Mouse (Mus musculus) intestine, embryonic 15.5 days (tissue): Measurements from ENCODE around the gene Ndufc2. TPM values are rescaled to one million over a fixed set of nuclear protein-coding genes. Genes with fewer than 3 reads are reported as not detected.
A peak's percentile ranks its signal among the peaks of the same experiment; 100 is the strongest.

Experiments
- ATAC-seq: fragments of 200-750 bp; cut with Nextera tagmentation; 2 replicates; pipeline ENCODE4 v1.8.0; 2017; ENCODE audit warnings: moderate TSS enrichment, moderate library complexity
- H3K27ac ChIP-seq: fragments of 300-500 bp; sonication (generic); 2 replicates; pipeline ENCODE4 v1.5.1; 2015; ENCODE audit warnings: mild to moderate bottlenecking, inconsistent platforms
- H3K27me3 ChIP-seq: fragments of 300-500 bp; sonication (generic); replicated peaks from 2 replicates; pipeline ENCODE4 v1.6.1; 2015; ENCODE audit warnings: inconsistent platforms
- H3K36me3 ChIP-seq: fragments of 300-500 bp; sonication (generic); 2 replicates; pipeline ENCODE4 v1.6.1; 2015; ENCODE audit warnings: inconsistent platforms
- H3K4me1 ChIP-seq: fragments of 300-500 bp; sonication (generic); replicated peaks from 2 replicates; pipeline ENCODE4 v1.6.1; 2015; ENCODE audit warnings: inconsistent platforms
- H3K4me2 ChIP-seq: fragments of 300-500 bp; sonication (generic); replicated peaks from 2 replicates; pipeline ENCODE4 v1.6.1; 2015; ENCODE audit warnings: mild to moderate bottlenecking, inconsistent platforms
- H3K4me3 ChIP-seq: fragments of 300-500 bp; sonication (generic); replicated peaks from 2 replicates; pipeline ENCODE4 v1.5.1; 2015; ENCODE audit warnings: inconsistent platforms
- H3K9ac ChIP-seq: fragments of 300-500 bp; sonication (generic); 2 replicates; pipeline ENCODE4 v1.6.1; 2015; ENCODE audit warnings: inconsistent platforms
- H3K9me3 ChIP-seq: fragments of 300-500 bp; sonication (generic); 2 replicates; pipeline ENCODE4 v1.6.1; 2016; ENCODE audit warnings: inconsistent platforms
- WGBS: fragments of 180-500 bp; shearing (Covaris S2); methylation state at CpG from one replicate; pipeline ENCODE4 v1.1.7; 2015; 5-methylcytosine and 5-hydroxymethylcytosine counted together
- polyA plus RNA-seq: library from polyadenylated mRNA; unstranded; fragments of >200 nt; fragmentation: Nextera tagmentation; extraction: Ambion mirVana; gene quantifications from 2 replicates; pipeline ENCODE4 v1.2.1, GENCODE M21; 2015

Gene Ndufc2
- polyA plus RNA-seq, 1 experiment from 2014 or later: 444 TPM

- H3K4me2 ChIP-seq: no peak overlapping the region
- H3K27me3 ChIP-seq: no peaks in the 10 kb centered on the region
- no peak for ATAC-seq
- H3K9me3 ChIP-seq: no peaks in the 10 kb centered on the region
- peaks cover 2% of the 10 kb centered on the region; the same call in 1 of the 2 replicates for H3K4me1 ChIP-seq
- no peak overlapping the region for H3K9ac ChIP-seq
- WGBS: 82% methylated on average over 1 of the region's 1 CpGs
- H3K4me3 ChIP-seq: no peak overlapping the region
- no peaks in the 10 kb centered on the region for H3K36me3 ChIP-seq
- H3K27ac ChIP-seq: no peak overlapping the region
Measured at GRCm38 (mm10) chr7:97365887-97366286, 33.9 kb upstream of the Ndufc2 start.

GRCm38 (mm10) chr7:97375101-97375500 lies 24.7 kb upstream of the Ndufc2 start:
- Histone ChIP-seq H3K27me3 (no peaks in the 10 kb centered on the region), H3K4me2 (no peak overlapping the region), H3K36me3 (peaks cover 23% of the 10 kb centered on the region), H3K9ac (no peak overlapping the region), H3K4me1 (peaks cover 4% of the 10 kb centered on the region; the same call in 1 of the 2 replicates), H3K27ac (no peak overlapping the region), H3K4me3 (no peak overlapping the region), H3K9me3 (no peaks in the 10 kb centered on the region)
- ATAC-seq: no peak
- WGBS: 95% methylated on average over 9 of the region's 9 CpGs

- no peak overlapping the region for H3K9ac ChIP-seq
- no peak overlapping the region for H3K4me3 ChIP-seq
- no peaks in the 10 kb centered on the region for H3K9me3 ChIP-seq
- 90% methylated on average over 2 of the region's 2 CpGs for WGBS
- peaks cover 2% of the 10 kb centered on the region; the same call in 1 of the 2 replicates for H3K4me1 ChIP-seq
- no peak overlapping the region for H3K4me2 ChIP-seq
- no peaks in the 10 kb centered on the region for H3K27me3 ChIP-seq
- H3K36me3 ChIP-seq: peaks cover 27% of the 10 kb centered on the region
- ATAC-seq: no peak
- H3K27ac ChIP-seq: no peak overlapping the region
Measured at GRCm38 (mm10) chr7:97375906-97376305, 23.9 kb upstream of the Ndufc2 start.

- no peak overlapping the region for H3K4me2 ChIP-seq
- no peak for ATAC-seq
- WGBS: 89% methylated on average over 5 of the region's 5 CpGs
- H3K27me3 ChIP-seq: no peaks in the 10 kb centered on the region
- H3K4me3 ChIP-seq: no peak overlapping the region
- H3K27ac ChIP-seq: no peak overlapping the region
- no peaks in the 10 kb centered on the region for H3K4me1 ChIP-seq
- no peaks in the 10 kb centered on the region for H3K9me3 ChIP-seq
- no peak overlapping the region for H3K9ac ChIP-seq
- H3K36me3 ChIP-seq: peaks cover 46% of the 10 kb centered on the region
Measured at GRCm38 (mm10) chr7:97379304-97379703, 20.5 kb upstream of the Ndufc2 start.

GRCm38 (mm10) chr7:97380500-97381123 lies 19.2 kb upstream of the Ndufc2 start:
- H3K4me1 ChIP-seq: no peaks in the 10 kb centered on the region
- H3K4me3 ChIP-seq: no peak overlapping the region
- no peak overlapping the region for H3K27ac ChIP-seq
- H3K4me2 ChIP-seq: no peak overlapping the region
- peaks cover 44% of the 10 kb centered on the region for H3K36me3 ChIP-seq
- no peak for ATAC-seq
- no peaks in the 10 kb centered on the region for H3K9me3 ChIP-seq
- no peak overlapping the region for H3K9ac ChIP-seq
- WGBS: 89% methylated on average over 5 of the region's 5 CpGs
- no peaks in the 10 kb centered on the region for H3K27me3 ChIP-seq

GRCm38 (mm10) chr7:97382661-97383060 lies 17.1 kb upstream of the Ndufc2 start:
- 97% methylated on average over 8 of the region's 8 CpGs for WGBS
- H3K4me3 ChIP-seq: no peak overlapping the region
- ATAC-seq: no peak
- no peaks in the 10 kb centered on the region for H3K9me3 ChIP-seq
- no peak overlapping the region for H3K4me2 ChIP-seq
- peaks cover 49% of the 10 kb centered on the region for H3K36me3 ChIP-seq
- H3K4me1 ChIP-seq: no peaks in the 10 kb centered on the region
- no peak overlapping the region for H3K9ac ChIP-seq
- no peak overlapping the region for H3K27ac ChIP-seq
- H3K27me3 ChIP-seq: no peaks in the 10 kb centered on the region

GRCm38 (mm10) chr7:97383496-97384132 lies 16.2 kb upstream of the Ndufc2 start:
- Histone ChIP-seq H3K27me3 (no peaks in the 10 kb centered on the region), H3K36me3 (peaks cover 53% of the 10 kb centered on the region), H3K4me2 (no peak overlapping the region), H3K27ac (no peak overlapping the region), H3K4me1 (no peaks in the 10 kb centered on the region), H3K4me3 (no peak overlapping the region), H3K9ac (no peak overlapping the region), H3K9me3 (no peaks in the 10 kb centered on the region)
- ATAC-seq: no peak
- 89% methylated on average over 10 of the region's 10 CpGs for WGBS

GRCm38 (mm10) chr7:97386106-97386805 lies 13.5 kb upstream of the Ndufc2 start:
- Histone ChIP-seq H3K9ac (no peak overlapping the region), H3K4me3 (no peak overlapping the region), H3K27ac (0 out of 2 replicates have a peak overlapping the region, but pooled peaks have one; percentile 4), H3K27me3 (no peaks in the 10 kb centered on the region), H3K36me3 (peaks cover 50% of the 10 kb centered on the region), H3K9me3 (no peaks in the 10 kb centered on the region), H3K4me1 (no peaks in the 10 kb centered on the region), H3K4me2 (no peak overlapping the region)
- peak; percentile 55; the same call in 1 of the 2 replicates for ATAC-seq
- 77% methylated on average over 7 of the region's 7 CpGs for WGBS

GRCm38 (mm10) chr7:97386806-97387370 lies 12.9 kb upstream of the Ndufc2 start:
- Histone ChIP-seq H3K9me3 (no peaks in the 10 kb centered on the region), H3K36me3 (peaks cover 48% of the 10 kb centered on the region)
- 80% methylated on average over 5 of the region's 5 CpGs for WGBS

GRCm38 (mm10) chr7:97387561-97388147 lies 12.1 kb upstream of the Ndufc2 start:
- H3K9me3 ChIP-seq: no peaks in the 10 kb centered on the region
- no peak overlapping the region for H3K9ac ChIP-seq
- WGBS: 88% methylated on average over 8 of the region's 8 CpGs
- H3K4me2 ChIP-seq: no peak overlapping the region
- no peak for ATAC-seq
- H3K27ac ChIP-seq: peak overlapping the region; percentile 52; the same call in 1 of the 2 replicates
- no peaks in the 10 kb centered on the region for H3K4me1 ChIP-seq
- peaks cover 47% of the 10 kb centered on the region for H3K36me3 ChIP-seq
- H3K4me3 ChIP-seq: no peak overlapping the region
- no peaks in the 10 kb centered on the region for H3K27me3 ChIP-seq

More at GRCm38 (mm10) chr7:97386806-97387370, 12.9 kb upstream of the Ndufc2 start:
- ATAC-seq: 0 out of 2 replicates have a peak, but pooled peaks have one; percentile 5
- H3K27me3 ChIP-seq: no peaks in the 10 kb centered on the region
- H3K27ac ChIP-seq: peak overlapping the region; percentile 52
- no peak overlapping the region for H3K4me2 ChIP-seq
- H3K4me1 ChIP-seq: no peaks in the 10 kb centered on the region
- no peak overlapping the region for H3K9ac ChIP-seq
- H3K4me3 ChIP-seq: no peak overlapping the region

GRCm38 (mm10) chr7:97388541-97388940 lies 11.3 kb upstream of the Ndufc2 start:
- Histone ChIP-seq H3K27me3 (no peaks in the 10 kb centered on the region), H3K4me2 (no peak overlapping the region), H3K9ac (no peak overlapping the region), H3K36me3 (peaks cover 42% of the 10 kb centered on the region), H3K4me3 (no peak overlapping the region), H3K4me1 (no peaks in the 10 kb centered on the region), H3K27ac (no peak overlapping the region), H3K9me3 (no peaks in the 10 kb centered on the region)
- 93% methylated on average over 4 of the region's 4 CpGs for WGBS
- ATAC-seq: no peak
